Mouse (Mus musculus): ENCODE measurements at regions not wholly inside any gene's neighbourhood (a gene's known extent, or its start where the extent isn't known, plus 50 kb on each side); places are given as distances from the start of the nearest gene placed in this dataset.

- in situ Hi-C loops (cut with MboI; ENCODE audit: low pct_ligation_motif_present, low pct_unique_long_range_greater_than_20kb, low sequenced_read_pairs), result no loop called here
- DNase-seq (ENCODE audit: extremely low read depth), result no peak
- TF ChIP-seq ELF1 (IDR thresholded peaks at IDR 0.05; ENCODE audit: low read depth, low read length) (no peak), CTCF (conservative IDR thresholded peaks at IDR 0.05 in 1 of 2, IDR thresholded peaks at IDR 0.05 in 1 of 2; ENCODE audit: low read depth in 2 of 2, low read length in 2 of 2) (no peak), KAT2A (IDR thresholded peaks at IDR 0.05; ENCODE audit: insufficient replicate concordance, low read length) (no peak), E2F4 (IDR thresholded peaks at IDR 0.05; ENCODE audit: insufficient replicate concordance, low read depth, low read length) (no peak), NELFE (IDR thresholded peaks at IDR 0.05; ENCODE audit: low read depth, low read length) (no peak), TBP (conservative IDR thresholded peaks at IDR 0.05; ENCODE audit: low read depth, low read length) (no peak), USF1 (IDR thresholded peaks at IDR 0.05; ENCODE audit: low read depth, low read length) (no peak)
- H3K36me3 ChIP-seq (replicated peaks in 1 of 2; ENCODE audit: control insufficient read depth in 1 of 2, insufficient read depth in 1 of 2, low read length in 1 of 2), result no peaks in the 10 kb centered on the region
- no peak overlapping the region for H3K9ac ChIP-seq (ENCODE audit: insufficient read depth, low read depth)
- H3K27me3 ChIP-seq (replicated peaks), result no peaks in the 10 kb centered on the region
- no peak overlapping the region for H3K4me3 ChIP-seq (replicated peaks in 1 of 3; ENCODE audit: low read depth in 2 of 3, low read length in 2 of 3, poor library complexity in 1 of 3)
- H3K9me3 ChIP-seq (replicated peaks; ENCODE audit: low read length), result no peaks in the 10 kb centered on the region
- no peak overlapping the region for H3K4me2 ChIP-seq (ENCODE audit: insufficient read depth, low read depth, poor library complexity, severe bottlenecking)
- dilution Hi-C loops (cut with MboI; ENCODE audit: extremely low pct_ligation_motif_present, extremely low pct_unique_long_range_greater_than_20kb, low sequenced_read_pairs), result no loop called here
- H3K4me1 ChIP-seq (ENCODE audit: control insufficient read depth in 1 of 2, insufficient read depth in 2 of 2), result no peaks in the 10 kb centered on the region
- no peaks in the 10 kb centered on the region for H3K79me2 ChIP-seq (replicated peaks; ENCODE audit: control insufficient read depth, extremely low read depth, insufficient read depth, poor library complexity, severe bottlenecking)
- H3K27ac ChIP-seq (ENCODE audit: insufficient read depth, low read depth), result no peak overlapping the region
Measured at GRCm38 (mm10) chr9:79439233-79439960, 279.2 kb downstream of the Col12a1 start.

GRCm38 (mm10) chr9:79455226-79455625 is 263.4 kb downstream of the Col12a1 start:
- H3K9me3 ChIP-seq (replicated peaks; ENCODE audit: low read length), result no peaks in the 10 kb centered on the region
- H3K27ac ChIP-seq (ENCODE audit: insufficient read depth, low read depth), result no peak overlapping the region
- TF ChIP-seq HCFC1 (IDR thresholded peaks at IDR 0.05; ENCODE audit: low read depth, low read length) (no peak), CTCF (conservative IDR thresholded peaks at IDR 0.05 in 1 of 2, IDR thresholded peaks at IDR 0.05 in 1 of 2; ENCODE audit: low read depth in 2 of 2, low read length in 2 of 2) (no peak), UBTF (IDR thresholded peaks at IDR 0.05; ENCODE audit: low read depth, low read length) (no peak), SIN3A (IDR thresholded peaks at IDR 0.05; ENCODE audit: low read length) (no peak), CHD2 (IDR thresholded peaks at IDR 0.05; ENCODE audit: low read length) (no peak), ZKSCAN1 (IDR thresholded peaks at IDR 0.05; ENCODE audit: borderline replicate concordance, low read depth, low read length) (no peak), IRF4 (IDR thresholded peaks at IDR 0.05; ENCODE audit: low read depth, low read length) (no peak), NRF1 (IDR thresholded peaks at IDR 0.05; ENCODE audit: low read depth, low read length) (no peak), POLR2AphosphoS2 (IDR thresholded peaks at IDR 0.05; ENCODE audit: low read depth, low read length) (no peak), CHD1 (IDR thresholded peaks at IDR 0.05; ENCODE audit: low read depth, low read length) (no peak)
- dilution Hi-C loops (cut with MboI; ENCODE audit: extremely low pct_ligation_motif_present, extremely low pct_unique_long_range_greater_than_20kb, low sequenced_read_pairs) (no loop called here), in situ Hi-C loops (cut with MboI; ENCODE audit: low pct_ligation_motif_present, low pct_unique_long_range_greater_than_20kb, low sequenced_read_pairs) (no loop called here)
- no peak overlapping the region for H3K9ac ChIP-seq (ENCODE audit: insufficient read depth, low read depth)
- no peak overlapping the region for H3K4me3 ChIP-seq (replicated peaks in 1 of 3; ENCODE audit: low read depth in 2 of 3, low read length in 2 of 3, poor library complexity in 1 of 3)
- DNase-seq (ENCODE audit: extremely low read depth), result no peak
- no peaks in the 10 kb centered on the region for H3K4me1 ChIP-seq (ENCODE audit: control insufficient read depth in 1 of 2, insufficient read depth in 2 of 2)
- H3K36me3 ChIP-seq (replicated peaks in 1 of 2; ENCODE audit: control insufficient read depth in 1 of 2, insufficient read depth in 1 of 2, low read length in 1 of 2), result no peaks in the 10 kb centered on the region
- H3K79me2 ChIP-seq (replicated peaks; ENCODE audit: control insufficient read depth, extremely low read depth, insufficient read depth, poor library complexity, severe bottlenecking), result no peaks in the 10 kb centered on the region
- H3K4me2 ChIP-seq (ENCODE audit: insufficient read depth, low read depth, poor library complexity, severe bottlenecking), result no peak overlapping the region
- no peaks in the 10 kb centered on the region for H3K27me3 ChIP-seq (replicated peaks)
